Mouse (Mus musculus): Measurements from ENCODE around the gene Mmp7. TPM values are rescaled to one million over a fixed set of nuclear protein-coding genes. Genes with fewer than 3 reads are reported as not detected.

The Mmp7 gene
- polyA plus RNA-seq, 1 experiment from 2014 or later = not detected

- H3K4me1 ChIP-seq = peaks cover 9% of the 10 kb centered on the region; the same call in 1 of the 2 replicates
- no peak for DNase-seq (ENCODE audit: low spot score)
- WGBS = 62% methylated on average over 6 of the region's 6 CpGs
- no peak overlapping the region for H3K4me3 ChIP-seq
- H3K27me3 ChIP-seq (replicated peaks; ENCODE audit: low read depth, poor library complexity, severe bottlenecking) = no peaks in the 10 kb centered on the region
- no peaks in the 10 kb centered on the region for H3K36me3 ChIP-seq (replicated peaks)
- H3K9me3 ChIP-seq = no peaks in the 10 kb centered on the region
- no peak overlapping the region for H3K27ac ChIP-seq (replicated peaks)
These were observed 2.1 kb upstream of the Mmp7 start for GRCm38 (mm10) chr9:7689799-7690198.

- H3K36me3 ChIP-seq (replicated peaks) = no peaks in the 10 kb centered on the region
- H3K4me3 ChIP-seq = no peak overlapping the region
- H3K27ac ChIP-seq (replicated peaks) = no peak overlapping the region
- 51% methylated on average over 3 of the region's 3 CpGs for WGBS
- H3K4me1 ChIP-seq = peaks cover 9% of the 10 kb centered on the region; the same call in 1 of the 2 replicates
- DNase-seq (ENCODE audit: low spot score) = peak; percentile 10
- no peaks in the 10 kb centered on the region for H3K9me3 ChIP-seq
- no peaks in the 10 kb centered on the region for H3K27me3 ChIP-seq (replicated peaks; ENCODE audit: low read depth, poor library complexity, severe bottlenecking)
These were observed 2.1 kb downstream of the Mmp7 start for GRCm38 (mm10) chr9:7693961-7694360.

- no peak for DNase-seq (ENCODE audit: low spot score)
- Histone ChIP-seq H3K36me3 (replicated peaks) (no peaks in the 10 kb centered on the region), H3K27me3 (replicated peaks; ENCODE audit: low read depth, poor library complexity, severe bottlenecking) (no peaks in the 10 kb centered on the region), H3K27ac (replicated peaks) (no peak overlapping the region), H3K9me3 (no peaks in the 10 kb centered on the region), H3K4me3 (no peak overlapping the region), H3K4me1 (peaks cover 9% of the 10 kb centered on the region; the same call in 1 of the 2 replicates)
- 72% methylated on average over 3 of the region's 3 CpGs for WGBS
These were observed 3.8 kb downstream of the Mmp7 start for GRCm38 (mm10) chr9:7695646-7696045.

GRCm38 (mm10) chr9:7708698-7709097 lies 16.8 kb downstream of the Mmp7 start:
- 69% methylated on average over 6 of the region's 6 CpGs for WGBS
- no peaks in the 10 kb centered on the region for H3K27me3 ChIP-seq (replicated peaks; ENCODE audit: low read depth, poor library complexity, severe bottlenecking)
- no peak overlapping the region for H3K4me3 ChIP-seq
- H3K27ac ChIP-seq (replicated peaks) = no peak overlapping the region
- DNase-seq (ENCODE audit: low spot score) = no peak
- no peaks in the 10 kb centered on the region for H3K4me1 ChIP-seq
- H3K9me3 ChIP-seq = no peaks in the 10 kb centered on the region
- H3K36me3 ChIP-seq (replicated peaks) = no peaks in the 10 kb centered on the region

- Histone ChIP-seq H3K9me3 (no peaks in the 10 kb centered on the region), H3K27me3 (replicated peaks; ENCODE audit: low read depth, poor library complexity, severe bottlenecking) (no peaks in the 10 kb centered on the region), H3K36me3 (replicated peaks) (no peaks in the 10 kb centered on the region), H3K27ac (replicated peaks) (no peak overlapping the region), H3K4me1 (no peaks in the 10 kb centered on the region), H3K4me3 (no peak overlapping the region)
- WGBS = 79% methylated on average over 4 of the region's 4 CpGs
- DNase-seq (ENCODE audit: low spot score) = no peak
These were observed 19.3 kb downstream of the Mmp7 start for GRCm38 (mm10) chr9:7711196-7711595.

GRCm38 (mm10) chr9:7714062-7714907 lies 22.4 kb downstream of the Mmp7 start:
- Histone ChIP-seq H3K36me3 (replicated peaks) (no peaks in the 10 kb centered on the region), H3K9me3 (no peaks in the 10 kb centered on the region), H3K4me1 (no peaks in the 10 kb centered on the region), H3K27ac (replicated peaks) (no peak overlapping the region), H3K27me3 (replicated peaks; ENCODE audit: low read depth, poor library complexity, severe bottlenecking) (no peaks in the 10 kb centered on the region), H3K4me3 (no peak overlapping the region)
- DNase-seq (ENCODE audit: low spot score) = peak; percentile 35
- 44% methylated on average over 4 of the region's 4 CpGs for WGBS

- no peaks in the 10 kb centered on the region for H3K4me1 ChIP-seq
- no peak for DNase-seq (ENCODE audit: low spot score)
- no peaks in the 10 kb centered on the region for H3K27me3 ChIP-seq (replicated peaks; ENCODE audit: low read depth, poor library complexity, severe bottlenecking)
- no peaks in the 10 kb centered on the region for H3K9me3 ChIP-seq
- no peaks in the 10 kb centered on the region for H3K36me3 ChIP-seq (replicated peaks)
- 70% methylated on average over 2 of the region's 2 CpGs for WGBS
- no peak overlapping the region for H3K4me3 ChIP-seq
- no peak overlapping the region for H3K27ac ChIP-seq (replicated peaks)
These were observed 23.0 kb downstream of the Mmp7 start for GRCm38 (mm10) chr9:7714908-7715175.

DNA sequence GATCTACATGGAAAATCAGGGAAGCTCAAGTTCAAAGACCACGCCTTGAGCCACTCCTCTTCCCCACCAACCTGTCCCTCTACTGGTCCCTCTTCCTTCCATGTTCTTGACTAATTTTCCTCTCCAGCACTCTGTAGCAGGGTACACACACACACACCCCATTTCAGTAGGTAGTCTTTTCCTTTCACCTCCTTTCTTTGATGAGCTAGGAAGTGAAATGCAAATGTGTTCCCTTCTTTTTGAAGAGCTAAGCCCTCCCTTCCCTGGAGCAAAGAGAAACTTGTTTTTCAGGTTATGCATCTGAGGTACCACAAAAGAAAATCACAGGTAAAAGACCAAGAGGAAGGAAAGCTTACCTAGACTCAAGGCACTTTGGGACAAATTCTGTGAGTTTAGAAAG lies 29.7 kb downstream of the Mmp7 start:
- Histone ChIP-seq H3K4me3 (no peak overlapping the region), H3K9me3 (no peaks in the 10 kb centered on the region), H3K4me1 (no peaks in the 10 kb centered on the region), H3K36me3 (replicated peaks) (no peaks in the 10 kb centered on the region), H3K27me3 (replicated peaks; ENCODE audit: low read depth, poor library complexity, severe bottlenecking) (no peaks in the 10 kb centered on the region), H3K27ac (replicated peaks) (no peak overlapping the region)
- no peak for DNase-seq (ENCODE audit: low spot score)
- 92% methylated on average over 1 of the region's 1 CpGs for WGBS

GRCm38 (mm10) chr9:7728997-7729396 lies 37.1 kb downstream of the Mmp7 start:
- DNase-seq (ENCODE audit: low spot score) = no peak
- 85% methylated on average over 4 of the region's 4 CpGs for WGBS
- H3K27me3 ChIP-seq (replicated peaks; ENCODE audit: low read depth, poor library complexity, severe bottlenecking) = no peaks in the 10 kb centered on the region
- H3K4me1 ChIP-seq = no peaks in the 10 kb centered on the region
- H3K27ac ChIP-seq (replicated peaks) = no peak overlapping the region
- no peak overlapping the region for H3K4me3 ChIP-seq
- no peaks in the 10 kb centered on the region for H3K36me3 ChIP-seq (replicated peaks)
- no peaks in the 10 kb centered on the region for H3K9me3 ChIP-seq

DNA sequence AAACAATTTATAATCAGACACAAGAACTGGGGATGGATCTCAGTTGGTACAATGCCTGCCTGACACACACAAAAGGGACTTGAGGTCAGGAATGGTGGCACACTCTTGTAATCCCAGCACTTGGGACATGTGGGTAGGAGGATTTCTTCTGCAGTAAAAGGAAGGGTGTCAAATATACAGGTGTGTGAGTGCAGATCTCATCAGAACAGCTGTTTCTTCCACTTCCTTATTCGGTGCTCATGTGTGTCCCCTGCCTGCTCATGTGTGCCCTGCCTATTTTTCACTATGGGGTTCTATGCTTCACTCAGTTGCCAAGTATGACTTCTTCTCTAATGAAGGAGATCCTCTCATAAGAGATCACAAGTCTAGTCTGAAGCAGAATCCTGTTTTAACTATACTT lies 50.8 kb downstream of the Mmp7 start:
- 0 out of 2 replicates have a peak, but pooled peaks cover 3% of the 10 kb centered on the region for H3K9me3 ChIP-seq
- no peak overlapping the region for H3K4me3 ChIP-seq
- no peak overlapping the region for H3K27ac ChIP-seq (replicated peaks)
- no peaks in the 10 kb centered on the region for H3K4me1 ChIP-seq
- no peak for DNase-seq (ENCODE audit: low spot score)
- H3K36me3 ChIP-seq (replicated peaks) = no peaks in the 10 kb centered on the region
- no peaks in the 10 kb centered on the region for H3K27me3 ChIP-seq (replicated peaks; ENCODE audit: low read depth, poor library complexity, severe bottlenecking)
- 85% methylated on average over 1 of the region's 1 CpGs for WGBS

DNA sequence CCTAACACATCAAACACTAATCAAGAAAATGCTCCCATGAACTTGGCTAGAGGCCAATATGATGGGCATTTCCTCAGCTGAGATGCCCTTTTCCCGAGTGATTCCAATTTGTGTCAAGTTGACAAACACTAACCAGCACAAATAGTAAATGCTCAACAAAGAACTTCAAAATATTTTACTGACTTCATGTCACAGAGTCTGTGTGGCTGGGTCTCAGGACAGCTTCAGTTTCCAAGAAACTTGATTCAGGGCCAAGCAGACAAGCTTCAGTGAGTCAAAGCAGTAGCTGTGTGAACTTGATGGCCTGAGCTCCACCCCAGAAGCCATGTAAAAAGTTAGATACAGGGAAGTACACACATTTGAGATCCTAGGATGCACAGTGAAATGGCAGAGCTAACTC lies 52.3 kb downstream of the Mmp7 start:
- Histone ChIP-seq H3K4me1 (no peaks in the 10 kb centered on the region), H3K36me3 (replicated peaks) (no peaks in the 10 kb centered on the region), H3K9me3 (0 out of 2 replicates have a peak, but pooled peaks cover 3% of the 10 kb centered on the region), H3K27me3 (replicated peaks; ENCODE audit: low read depth, poor library complexity, severe bottlenecking) (no peaks in the 10 kb centered on the region), H3K4me3 (no peak overlapping the region), H3K27ac (replicated peaks) (no peak overlapping the region)
- 74% methylated on average over 1 of the region's 1 CpGs for WGBS
- DNase-seq (ENCODE audit: low spot score) = no peak

DNA sequence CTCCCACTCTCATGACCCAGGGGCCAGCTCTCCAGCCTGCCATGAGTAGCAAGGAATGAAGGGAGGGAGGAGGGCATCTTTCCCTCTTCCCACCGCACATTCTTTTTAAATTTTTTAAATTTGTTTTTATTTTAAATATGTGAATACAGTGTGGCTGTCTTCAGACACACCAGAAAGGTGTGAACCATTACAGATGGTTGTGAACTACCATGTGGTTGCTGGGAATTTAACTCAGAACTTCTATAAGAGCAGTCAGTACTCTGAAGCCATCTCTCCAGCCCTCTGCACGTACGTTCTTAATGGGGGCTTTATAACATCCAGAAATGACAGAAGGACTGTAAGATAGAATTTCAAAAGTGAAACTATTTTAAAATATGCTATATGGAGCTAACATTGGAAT lies 57.0 kb downstream of the Mmp7 start:
- no peak for DNase-seq (ENCODE audit: low spot score)
- H3K4me1 ChIP-seq = no peaks in the 10 kb centered on the region
- H3K36me3 ChIP-seq (replicated peaks) = no peaks in the 10 kb centered on the region
- H3K9me3 ChIP-seq = no peaks in the 10 kb centered on the region
- 90% methylated on average over 3 of the region's 3 CpGs for WGBS
- no peak overlapping the region for H3K4me3 ChIP-seq
- H3K27ac ChIP-seq (replicated peaks) = 0 out of 2 replicates have a peak overlapping the region, but pooled peaks have one; percentile 4
- no peaks in the 10 kb centered on the region for H3K27me3 ChIP-seq (replicated peaks; ENCODE audit: low read depth, poor library complexity, severe bottlenecking)

Measured in embryonic facial prominence, embryonic 10.5 days (tissue).